Mouse (Mus musculus) bone marrow macrophage, adult 2 months (primary cell): ENCODE measurements around the gene Smg5.

Experiments used
- CTCF ChIP-seq: IDR thresholded peaks from 2 replicates; pipeline ENCODE4 v1.5.1; 2012; ENCODE audit warnings: low read depth, mild to moderate bottlenecking, low read length, moderate library complexity
- POLR2A ChIP-seq: IDR thresholded peaks from 2 replicates; pipeline ENCODE4 v1.6.1; 2012; ENCODE audit warnings: mild to moderate bottlenecking, low read depth, low read length, borderline replicate concordance

- TF ChIP-seq POLR2A: no peak
- TF ChIP-seq CTCF: no peak
These were observed 1.1 kb upstream of the Smg5 start for GRCm38 (mm10) chr3:88334902-88335435.
